Mouse (Mus musculus) embryonic facial prominence, embryonic 12.5 days (tissue): Measurements from ENCODE around the gene Gm49373. TPM values are rescaled to one million over a fixed set of nuclear protein-coding genes. Genes with fewer than 3 reads are reported as not detected.

Experiments used
- ATAC-seq: fragments of 200-750 bp; cut with Nextera tagmentation; 2 replicates; pipeline ENCODE4 v1.8.0; 2017; ENCODE audit not compliant: insufficient number of reproducible peaks, insufficient read depth, low FRiP score, low TSS enrichment
- H3K27ac ChIP-seq: fragments of 300-500 bp; sonication (generic); 2 replicates; pipeline ENCODE4 v1.5.1; 2016; ENCODE audit warnings: mild to moderate bottlenecking
- H3K27me3 ChIP-seq: fragments of 300-500 bp; sonication (generic); 2 replicates; pipeline ENCODE4 v1.6.1; 2016; ENCODE audit warnings: mild to moderate bottlenecking, moderate library complexity
- H3K36me3 ChIP-seq: fragments of 300-500 bp; sonication (generic); 2 replicates; pipeline ENCODE4 v1.6.1; 2016; ENCODE audit warnings: mild to moderate bottlenecking
- H3K4me1 ChIP-seq: fragments of 300-500 bp; sonication (generic); 2 replicates; pipeline ENCODE4 v1.6.1; 2016
- H3K4me2 ChIP-seq: fragments of 300-500 bp; sonication (generic); replicated peaks from 2 replicates; pipeline ENCODE4 v1.6.1; 2016; ENCODE audit warnings: mild to moderate bottlenecking, moderate library complexity
- H3K4me3 ChIP-seq: fragments of 300-500 bp; sonication (generic); 2 replicates; pipeline ENCODE4 v1.5.1; 2016; ENCODE audit warnings: mild to moderate bottlenecking
- H3K9ac ChIP-seq: fragments of 300-500 bp; sonication (generic); 2 replicates; pipeline ENCODE4 v1.6.1; 2016; ENCODE audit warnings: mild to moderate bottlenecking, moderate library complexity
- H3K9me3 ChIP-seq: fragments of 300-500 bp; sonication (generic); 2 replicates; pipeline ENCODE4 v1.6.1; 2016; ENCODE audit warnings: mild to moderate bottlenecking, moderate library complexity
- WGBS: fragments of 180-500 bp; shearing (Covaris S2); methylation state at CpG from one replicate; pipeline ENCODE4 v1.1.7; 2016; 5-methylcytosine and 5-hydroxymethylcytosine counted together
- polyA plus RNA-seq: library from polyadenylated mRNA; unstranded; fragments of >200 nt; fragmentation: Nextera tagmentation; extraction: Ambion mirVana; gene quantifications from 2 replicates; pipeline ENCODE4 v1.2.1, GENCODE M21; 2016

Gm49373 gene
- polyA plus RNA-seq, 1 experiment from 2014 or later, result 1.5 TPM

DNA sequence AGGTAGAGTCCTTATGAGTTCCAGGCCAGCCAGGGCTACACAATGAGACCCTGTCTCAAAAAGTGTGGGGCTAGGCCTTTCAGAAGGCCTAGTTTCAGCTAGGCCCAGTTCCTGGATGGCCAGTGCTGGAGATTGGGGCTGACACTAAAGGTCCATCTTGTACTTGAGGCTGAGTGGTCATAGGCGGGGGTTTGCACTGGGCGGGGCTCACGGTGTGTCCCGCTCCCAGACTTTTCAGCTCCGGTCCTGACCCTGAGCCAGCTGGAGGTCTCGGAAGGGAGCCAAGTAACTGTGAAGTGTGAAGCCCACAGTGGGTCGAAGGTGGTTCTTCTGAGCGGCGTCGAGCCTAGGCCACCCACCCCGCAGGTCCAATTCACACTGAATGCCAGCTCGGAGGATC lies 46.0 kb downstream of the Gm49373 start:
- Histone ChIP-seq H3K9ac (no peak overlapping the region), H3K27me3 (peaks cover 33% of the 10 kb centered on the region), H3K9me3 (no peaks in the 10 kb centered on the region), H3K4me3 (no peak overlapping the region), H3K4me2 (no peak overlapping the region), H3K4me1 (peaks cover 24% of the 10 kb centered on the region), H3K36me3 (no peaks in the 10 kb centered on the region), H3K27ac (no peak overlapping the region)
- no peak for ATAC-seq
- WGBS, result 85% methylated on average over 12 of the region's 12 CpGs

DNA sequence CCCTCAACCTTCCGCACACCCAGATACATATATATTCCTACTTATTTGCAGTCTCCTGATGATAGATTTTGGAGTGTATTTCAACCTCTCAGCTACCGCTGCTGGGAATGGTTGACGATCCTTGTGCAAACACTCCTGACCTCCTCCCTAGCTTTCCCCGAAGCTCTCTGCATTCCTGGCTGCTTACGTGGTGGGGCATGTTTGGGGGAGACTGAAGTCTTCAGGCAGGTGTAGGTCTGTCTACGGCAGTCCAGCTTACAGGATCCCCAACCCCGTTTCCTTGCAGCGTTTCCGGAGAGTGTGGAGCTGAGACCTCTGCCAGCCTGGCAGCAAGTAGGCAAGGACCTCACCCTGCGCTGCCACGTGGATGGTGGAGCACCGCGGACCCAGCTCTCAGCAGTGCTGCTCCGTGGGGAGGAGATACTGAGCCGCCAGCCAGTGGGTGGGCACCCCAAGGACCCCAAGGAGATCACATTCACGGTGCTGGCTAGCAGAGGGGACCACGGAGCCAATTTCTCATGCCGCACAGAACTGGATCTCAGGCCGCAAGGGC lies 47.6 kb downstream of the Gm49373 start:
- peaks cover 29% of the 10 kb centered on the region for H3K27me3 ChIP-seq
- peaks cover 13% of the 10 kb centered on the region for H3K4me1 ChIP-seq
- ATAC-seq, result no peak
- no peaks in the 10 kb centered on the region for H3K36me3 ChIP-seq
- H3K9ac ChIP-seq, result no peak overlapping the region
- H3K4me3 ChIP-seq, result no peak overlapping the region
- H3K27ac ChIP-seq, result no peak overlapping the region
- no peak overlapping the region for H3K4me2 ChIP-seq
- no peaks in the 10 kb centered on the region for H3K9me3 ChIP-seq
- 63% methylated on average over 19 of the region's 19 CpGs for WGBS

DNA sequence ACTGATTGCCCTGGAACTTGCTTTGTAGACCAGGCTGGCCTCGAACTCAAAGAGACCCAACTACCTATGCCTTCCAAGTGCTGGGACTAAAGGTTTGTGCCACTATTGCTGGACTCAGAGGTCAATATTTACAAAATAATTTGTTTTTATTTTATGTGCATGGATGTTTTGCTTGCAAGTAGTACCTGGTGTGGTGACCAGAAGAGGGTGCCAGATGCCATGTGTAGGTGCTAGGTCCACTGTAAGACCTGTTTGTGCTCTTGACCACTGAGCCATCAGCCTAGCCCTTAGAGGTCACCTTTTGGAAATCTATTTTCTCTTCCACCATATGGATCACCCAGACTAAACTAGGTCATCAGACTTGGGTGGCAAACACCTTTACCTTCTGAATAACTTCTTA lies 50.2 kb downstream of the Gm49373 start:
- H3K36me3 ChIP-seq, result no peaks in the 10 kb centered on the region
- H3K9me3 ChIP-seq, result no peaks in the 10 kb centered on the region
- no peak overlapping the region for H3K9ac ChIP-seq
- no peak overlapping the region for H3K4me3 ChIP-seq
- ATAC-seq, result no peak
- H3K4me2 ChIP-seq, result no peak overlapping the region
- no peaks in the 10 kb centered on the region for H3K4me1 ChIP-seq
- H3K27me3 ChIP-seq, result peaks cover 17% of the 10 kb centered on the region
- H3K27ac ChIP-seq, result no peak overlapping the region
- 90% methylated on average over 1 of the region's 1 CpGs for WGBS

DNA sequence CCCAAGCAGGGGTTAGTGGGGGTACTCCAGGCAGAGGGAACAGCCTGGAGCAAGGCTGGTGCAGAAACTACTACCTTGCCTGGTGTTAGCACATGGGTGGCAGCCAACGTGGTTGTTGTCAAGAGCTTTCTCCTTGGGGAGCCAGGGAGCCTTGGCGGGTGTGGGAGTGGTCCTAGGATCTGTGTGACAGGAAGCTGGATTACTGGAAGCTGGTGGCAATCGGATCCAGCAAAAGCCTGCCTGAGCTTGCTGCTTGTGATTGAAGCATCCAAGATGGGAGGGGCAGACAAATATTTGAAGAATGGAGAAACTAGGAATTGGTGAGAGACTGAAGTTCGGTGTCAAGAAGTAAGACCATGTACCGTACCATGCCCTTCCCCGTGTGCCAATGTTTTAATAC lies 50.6 kb downstream of the Gm49373 start:
- Histone ChIP-seq H3K9me3 (no peaks in the 10 kb centered on the region), H3K4me2 (no peak overlapping the region), H3K36me3 (no peaks in the 10 kb centered on the region), H3K27me3 (peaks cover 17% of the 10 kb centered on the region), H3K9ac (no peak overlapping the region), H3K4me1 (no peaks in the 10 kb centered on the region), H3K4me3 (no peak overlapping the region), H3K27ac (no peak overlapping the region)
- 57% methylated on average over 6 of the region's 6 CpGs for WGBS
- ATAC-seq, result no peak

DNA sequence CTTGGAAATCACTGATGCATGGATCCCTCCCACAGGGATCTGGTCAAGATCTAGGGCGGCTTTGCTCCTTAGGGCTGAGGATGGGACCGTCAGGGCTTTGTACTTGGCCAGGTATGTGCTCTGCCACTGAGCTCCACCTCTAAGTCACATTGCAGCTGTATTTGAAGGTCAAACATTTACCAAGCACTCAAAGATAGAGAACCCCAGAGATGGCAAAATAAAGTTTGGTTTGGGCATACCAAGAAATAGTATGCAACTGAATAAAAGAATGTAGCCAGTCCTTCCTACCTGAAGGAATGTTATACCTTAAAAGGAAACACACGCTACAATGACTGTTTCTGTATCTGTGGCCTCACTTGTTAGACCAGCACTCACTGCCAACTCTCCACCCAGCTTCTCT lies 51.5 kb downstream of the Gm49373 start:
- no peak overlapping the region for H3K9ac ChIP-seq
- H3K9me3 ChIP-seq, result no peaks in the 10 kb centered on the region
- no peak for ATAC-seq
- H3K36me3 ChIP-seq, result no peaks in the 10 kb centered on the region
- H3K4me1 ChIP-seq, result no peaks in the 10 kb centered on the region
- no peak overlapping the region for H3K4me3 ChIP-seq
- no peak overlapping the region for H3K27ac ChIP-seq
- no peak overlapping the region for H3K4me2 ChIP-seq
- peaks cover 22% of the 10 kb centered on the region for H3K27me3 ChIP-seq
- 82% methylated on average over 3 of the region's 3 CpGs for WGBS

DNA sequence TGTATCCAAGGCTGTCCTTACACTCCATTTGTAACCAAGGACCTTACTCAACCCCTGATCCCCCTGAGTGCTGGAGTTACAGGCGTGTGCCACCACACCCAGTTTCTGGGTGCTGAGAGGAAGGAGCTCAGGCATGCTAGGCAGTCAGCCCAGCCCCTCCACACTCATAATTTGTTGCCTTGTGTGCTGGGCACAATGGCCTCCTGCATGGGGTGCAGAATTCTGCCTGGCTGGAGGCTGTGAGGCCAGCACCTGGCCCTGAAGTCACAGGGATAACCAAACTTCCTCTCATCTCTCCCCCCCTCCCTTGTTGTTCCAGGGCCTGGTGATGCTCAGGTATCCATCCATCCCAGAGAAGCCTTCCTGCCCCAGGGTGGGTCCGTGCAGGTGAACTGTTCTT lies 54.3 kb downstream of the Gm49373 start:
- no peaks in the 10 kb centered on the region for H3K36me3 ChIP-seq
- peaks cover 8% of the 10 kb centered on the region for H3K4me1 ChIP-seq
- WGBS, result 62% methylated on average over 2 of the region's 2 CpGs
- ATAC-seq, result no peak
- no peak overlapping the region for H3K9ac ChIP-seq
- no peak overlapping the region for H3K4me3 ChIP-seq
- H3K27me3 ChIP-seq, result peaks cover 48% of the 10 kb centered on the region
- H3K9me3 ChIP-seq, result no peaks in the 10 kb centered on the region
- no peak overlapping the region for H3K4me2 ChIP-seq
- H3K27ac ChIP-seq, result no peak overlapping the region

DNA sequence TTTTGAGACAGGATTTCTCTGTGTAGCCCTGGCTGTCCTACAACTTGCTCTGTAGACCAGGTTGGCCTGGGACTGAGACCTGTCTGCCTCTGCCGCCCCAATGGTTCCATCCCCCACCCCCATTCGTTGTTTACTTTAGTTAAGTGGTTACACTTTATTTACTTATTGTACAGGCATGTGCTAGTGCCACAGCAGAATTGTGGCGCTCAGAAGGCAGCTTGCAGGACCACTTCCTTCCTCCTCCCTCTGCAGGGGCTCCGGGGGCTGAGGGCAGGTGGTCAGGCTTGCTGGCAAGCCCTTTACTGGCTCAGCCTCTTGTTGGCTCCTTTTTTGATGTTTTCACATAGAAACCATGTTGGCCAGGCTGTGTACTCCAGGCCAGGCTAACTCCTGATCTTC lies 55.7 kb downstream of the Gm49373 start:
- no peak for ATAC-seq
- Histone ChIP-seq H3K27me3 (peaks cover 50% of the 10 kb centered on the region), H3K4me1 (peaks cover 8% of the 10 kb centered on the region), H3K4me2 (0 out of 2 replicates have a peak overlapping the region, but pooled peaks have one; percentile 3), H3K36me3 (no peaks in the 10 kb centered on the region), H3K9ac (no peak overlapping the region), H3K4me3 (no peak overlapping the region), H3K9me3 (no peaks in the 10 kb centered on the region), H3K27ac (no peak overlapping the region)
- 37% methylated on average over 4 of the region's 4 CpGs for WGBS

DNA sequence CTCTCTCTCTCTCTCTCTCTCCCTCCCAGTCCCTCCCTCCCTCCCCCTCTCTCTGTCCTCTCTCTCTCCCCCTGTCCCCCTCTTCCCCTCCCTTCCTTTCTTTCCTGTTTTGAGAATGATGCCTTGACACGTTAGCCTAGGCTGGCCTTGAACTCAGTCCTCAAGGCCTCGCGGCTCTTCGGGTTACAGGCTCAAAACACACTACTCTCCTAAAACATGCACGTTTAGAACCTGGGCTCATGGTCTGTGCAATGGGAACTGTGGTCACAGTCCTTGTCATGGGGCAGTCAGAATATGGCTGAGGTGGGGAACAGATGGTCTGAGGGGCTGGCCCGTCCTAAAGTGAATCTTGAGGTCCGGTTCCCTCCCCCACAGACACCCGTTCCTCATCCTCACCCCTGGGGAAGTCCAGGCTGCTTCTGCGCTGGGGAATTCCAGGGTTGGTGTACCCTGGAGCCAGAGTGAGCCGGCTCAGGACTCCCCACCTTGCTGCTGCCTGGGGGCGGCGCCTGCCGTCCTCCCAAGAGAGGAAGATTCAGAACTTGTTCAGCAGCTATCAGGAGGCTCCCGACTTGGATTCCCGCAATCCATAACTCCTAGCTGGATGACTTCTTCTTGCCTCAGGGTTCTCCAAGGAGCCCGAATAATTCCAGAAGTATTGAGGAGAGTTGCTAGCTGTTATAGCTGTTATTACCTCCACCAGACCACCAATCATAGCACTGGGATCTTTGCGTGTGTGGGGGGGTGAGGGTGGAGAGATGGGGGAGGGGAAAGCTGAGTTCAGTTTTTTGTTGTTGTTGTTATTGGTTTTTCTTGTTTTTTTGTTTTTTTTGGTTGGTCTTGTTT lies 56.3 kb downstream of the Gm49373 start:
- Histone ChIP-seq H3K27me3 (peaks cover 54% of the 10 kb centered on the region), H3K9me3 (no peaks in the 10 kb centered on the region), H3K27ac (no peak overlapping the region), H3K4me1 (peaks cover 8% of the 10 kb centered on the region), H3K36me3 (no peaks in the 10 kb centered on the region), H3K9ac (peak overlapping the region; percentile 42; the same call in 1 of the 2 replicates), H3K4me3 (peak overlapping the region; percentile 33), H3K4me2 (peak overlapping the region; percentile 57)
- no peak for ATAC-seq
- WGBS, result 4% methylated on average over 17 of the region's 17 CpGs

DNA sequence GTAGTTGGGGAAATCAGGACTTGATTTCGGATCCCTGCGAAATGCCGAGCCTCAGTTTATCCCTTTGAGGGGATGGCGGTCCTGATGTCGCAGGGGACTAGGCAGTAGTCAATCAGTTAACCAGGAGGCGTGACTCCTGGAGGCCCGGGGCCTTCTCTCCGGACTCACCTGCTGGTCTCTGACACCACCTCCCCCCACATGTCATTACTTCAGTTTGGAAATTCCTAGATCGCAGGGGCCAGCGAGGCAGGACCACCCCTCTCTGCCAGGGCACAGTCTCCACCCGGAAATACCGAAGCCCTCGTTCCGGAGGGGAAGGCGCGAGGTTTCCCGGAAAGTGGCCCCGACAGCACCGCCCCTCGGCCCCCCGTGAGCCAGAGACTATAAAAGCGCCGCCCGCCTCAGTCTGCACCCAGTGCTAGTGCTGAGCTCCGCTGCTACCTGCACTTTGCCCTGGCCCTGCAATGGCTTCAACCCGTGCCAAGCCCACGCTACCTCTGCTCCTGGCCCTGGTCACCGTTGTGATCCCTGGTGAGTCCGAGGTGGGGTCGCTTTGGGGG lies 57.2 kb downstream of the Gm49373 start, which contains the start of gene Icam1:
Icam1 (plus strand) TSS at position 415 of the 560 bp plus-strand sequence.
- H3K4me1 ChIP-seq, result peaks cover 8% of the 10 kb centered on the region
- no peaks in the 10 kb centered on the region for H3K9me3 ChIP-seq
- H3K9ac ChIP-seq, result peak within 1 kb of the TSS; percentile 42
- under 1% methylated on average over 30 of the region's 30 CpGs for WGBS
- H3K4me2 ChIP-seq, result peak within 1 kb of the TSS; percentile 57
- no peak within 1 kb of the TSS for H3K27ac ChIP-seq
- peak within 1 kb of the TSS; percentile 33 for H3K4me3 ChIP-seq
- 0 out of 2 replicates have a peak, but pooled peaks have one; percentile 17 for ATAC-seq
- no peaks in the 10 kb centered on the region for H3K36me3 ChIP-seq
- peaks cover 54% of the 10 kb centered on the region for H3K27me3 ChIP-seq

DNA sequence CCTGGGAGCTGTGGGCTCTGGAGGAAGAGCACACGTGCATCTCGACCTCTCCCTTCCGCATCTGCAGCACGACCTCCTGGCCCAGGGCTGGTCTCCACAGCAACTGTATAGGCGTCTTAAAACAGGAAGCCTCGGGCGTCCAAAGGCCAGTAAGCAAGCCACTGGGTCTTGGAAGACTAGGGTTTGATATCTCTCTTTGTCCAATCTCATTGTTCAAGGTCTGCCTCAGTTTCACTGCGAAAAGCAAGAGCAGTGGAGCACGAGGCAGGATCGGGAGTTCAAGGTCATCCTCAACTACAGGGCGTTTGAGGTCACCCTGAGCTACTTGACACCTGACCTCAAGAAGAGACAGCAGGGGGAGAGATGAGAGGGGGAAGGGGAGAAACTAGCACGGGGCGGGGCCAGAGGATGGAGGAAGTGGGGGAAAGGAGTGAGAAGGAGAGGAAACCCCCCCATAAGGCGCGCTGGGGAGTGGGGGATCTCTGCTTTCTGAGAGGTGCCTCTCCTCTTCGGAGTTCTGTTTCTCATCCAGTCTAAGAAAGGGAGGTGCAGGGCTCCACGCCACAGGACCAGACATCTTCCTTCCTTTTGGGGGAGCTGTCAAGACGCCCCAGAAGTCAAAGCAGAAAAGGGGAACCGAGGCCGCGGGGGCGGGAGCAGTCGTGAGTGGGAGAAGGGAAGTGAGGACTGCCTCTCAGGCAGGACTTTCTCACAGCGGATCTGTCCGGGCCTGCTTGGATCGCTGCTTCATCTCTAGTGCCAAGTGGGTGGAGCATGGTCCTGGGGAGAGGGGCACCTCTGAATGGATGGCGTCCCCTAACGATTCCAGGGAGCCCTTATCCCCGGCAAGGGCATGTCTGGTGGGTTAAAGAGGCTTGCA lies 58.0 kb downstream of the Gm49373 start:
- Histone ChIP-seq H3K4me2 (peak overlapping the region; percentile 57), H3K27me3 (peaks cover 54% of the 10 kb centered on the region), H3K4me3 (peak overlapping the region; percentile 33), H3K36me3 (no peaks in the 10 kb centered on the region), H3K4me1 (peaks cover 8% of the 10 kb centered on the region), H3K27ac (no peak overlapping the region), H3K9me3 (no peaks in the 10 kb centered on the region), H3K9ac (peak overlapping the region; percentile 42)
- ATAC-seq, result peak; percentile 68; the same call in 1 of the 2 replicates
- WGBS, result 2% methylated on average over 29 of the region's 29 CpGs
